Mouse (Mus musculus): ENCODE results near the gene Pla2g6. TPM values are rescaled to one million over a fixed set of nuclear protein-coding genes. Genes with fewer than 3 reads are reported as not detected.
A peak's percentile ranks its signal among the peaks of the same experiment; 100 is the strongest.

The Pla2g6 gene
- polyA plus RNA-seq, 1 experiment from 2014 or later, result 24.0 TPM

GRCm38 (mm10) chr15:79354619-79355018 is 26.4 kb upstream of the Pla2g6 start:
- Histone ChIP-seq H3K36me3 (ENCODE audit: control insufficient read depth, insufficient read depth, low read length) (no peaks in the 10 kb centered on the region), H3K4me1 (ENCODE audit: control insufficient read depth, insufficient read depth, low read length) (peaks cover 6% of the 10 kb centered on the region), H3K27me3 (ENCODE audit: control insufficient read depth, insufficient read depth, low read length) (peaks cover 3% of the 10 kb centered on the region; the same call in 1 of the 2 replicates), H3K9me3 (ENCODE audit: control insufficient read depth, low read length) (no peaks in the 10 kb centered on the region), H3K4me2 (ENCODE audit: low read depth, low read length) (no peak overlapping the region), H3K4me3 (ENCODE audit: low read depth, low read length) (no peak overlapping the region), H3K9ac (replicated peaks; ENCODE audit: low read depth, low read length) (no peak overlapping the region), H3K27ac (ENCODE audit: low read depth, low read length) (no peak overlapping the region)
- 80% methylated on average over 4 of the region's 4 CpGs for WGBS
- ATAC-seq (ENCODE audit: low read depth), result no peak

GRCm38 (mm10) chr15:79353690-79354305 is 25.6 kb upstream of the Pla2g6 start:
- ATAC-seq (ENCODE audit: low read depth), result no peak
- WGBS, result 94% methylated on average over 5 of the region's 5 CpGs
- no peak overlapping the region for H3K9ac ChIP-seq (replicated peaks; ENCODE audit: low read depth, low read length)
- no peak overlapping the region for H3K4me3 ChIP-seq (ENCODE audit: low read depth, low read length)
- peaks cover 3% of the 10 kb centered on the region; the same call in 1 of the 2 replicates for H3K27me3 ChIP-seq (ENCODE audit: control insufficient read depth, insufficient read depth, low read length)
- no peak overlapping the region for H3K4me2 ChIP-seq (ENCODE audit: low read depth, low read length)
- no peak overlapping the region for H3K27ac ChIP-seq (ENCODE audit: low read depth, low read length)
- H3K4me1 ChIP-seq (ENCODE audit: control insufficient read depth, insufficient read depth, low read length), result peaks cover 6% of the 10 kb centered on the region
- H3K9me3 ChIP-seq (ENCODE audit: control insufficient read depth, low read length), result no peaks in the 10 kb centered on the region
- H3K36me3 ChIP-seq (ENCODE audit: control insufficient read depth, insufficient read depth, low read length), result no peaks in the 10 kb centered on the region

DNA sequence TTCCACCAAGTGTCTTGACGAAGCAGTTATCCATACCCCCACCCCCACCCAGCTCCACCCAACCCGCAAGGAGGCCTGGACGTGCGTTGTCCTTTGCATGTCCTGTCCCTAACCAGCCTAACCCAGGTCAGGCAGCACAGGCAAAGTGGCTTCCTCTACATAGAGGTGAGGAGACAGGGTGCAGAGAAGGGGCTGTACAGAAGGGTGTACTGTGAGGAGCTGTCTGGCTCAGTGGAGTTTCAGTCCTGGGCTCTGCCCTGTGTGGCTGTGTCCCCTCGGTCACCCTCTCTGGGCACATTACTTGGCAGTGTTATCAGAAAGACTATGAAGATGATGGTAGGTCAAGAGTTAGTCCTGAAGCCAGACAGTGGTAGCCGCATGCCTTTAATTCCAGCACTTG is 24.3 kb upstream of the Pla2g6 start:
- Histone ChIP-seq H3K4me2 (ENCODE audit: low read depth, low read length) (no peak overlapping the region), H3K4me3 (ENCODE audit: low read depth, low read length) (no peak overlapping the region), H3K9ac (replicated peaks; ENCODE audit: low read depth, low read length) (no peak overlapping the region), H3K36me3 (ENCODE audit: control insufficient read depth, insufficient read depth, low read length) (no peaks in the 10 kb centered on the region), H3K27me3 (ENCODE audit: control insufficient read depth, insufficient read depth, low read length) (peaks cover 3% of the 10 kb centered on the region; the same call in 1 of the 2 replicates), H3K9me3 (ENCODE audit: control insufficient read depth, low read length) (no peaks in the 10 kb centered on the region), H3K27ac (ENCODE audit: low read depth, low read length) (no peak overlapping the region), H3K4me1 (ENCODE audit: control insufficient read depth, insufficient read depth, low read length) (peaks cover 12% of the 10 kb centered on the region)
- ATAC-seq (ENCODE audit: low read depth), result no peak
- WGBS, result 88% methylated on average over 6 of the region's 6 CpGs

DNA sequence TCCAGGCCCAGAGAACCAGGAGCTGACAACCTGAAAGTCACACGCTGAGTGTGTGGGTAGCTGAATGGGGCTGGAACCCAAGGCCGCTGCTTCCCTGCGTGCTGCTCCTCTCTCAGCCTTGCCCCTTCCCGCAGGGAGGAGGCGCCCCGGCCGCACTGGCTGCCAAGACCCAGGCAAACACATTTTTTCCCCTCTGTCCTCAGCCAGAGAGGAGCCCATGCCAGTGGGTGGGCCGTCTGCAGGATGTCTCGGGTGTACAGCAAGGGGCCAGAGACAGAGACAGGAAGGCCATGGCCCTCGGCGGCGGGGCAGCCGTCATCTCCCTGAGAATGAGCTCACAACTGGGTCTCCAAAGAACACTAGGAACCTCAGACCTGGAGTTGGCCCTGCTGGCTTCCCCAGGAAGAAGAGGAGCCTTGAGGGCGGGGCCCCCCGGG is 23.2 kb upstream of the Pla2g6 start:
- Histone ChIP-seq H3K9ac (replicated peaks; ENCODE audit: low read depth, low read length) (no peak overlapping the region), H3K36me3 (ENCODE audit: control insufficient read depth, insufficient read depth, low read length) (no peaks in the 10 kb centered on the region), H3K9me3 (ENCODE audit: control insufficient read depth, low read length) (no peaks in the 10 kb centered on the region), H3K27ac (ENCODE audit: low read depth, low read length) (no peak overlapping the region), H3K4me1 (ENCODE audit: control insufficient read depth, insufficient read depth, low read length) (0 out of 2 replicates have a peak, but pooled peaks cover 5% of the 10 kb centered on the region), H3K4me3 (ENCODE audit: low read depth, low read length) (no peak overlapping the region), H3K27me3 (ENCODE audit: control insufficient read depth, insufficient read depth, low read length) (peaks cover 3% of the 10 kb centered on the region; the same call in 1 of the 2 replicates), H3K4me2 (ENCODE audit: low read depth, low read length) (no peak overlapping the region)
- 47% methylated on average over 15 of the region's 15 CpGs for WGBS
- no peak for ATAC-seq (ENCODE audit: low read depth)

- 93% methylated on average over 4 of the region's 4 CpGs for WGBS
- H3K27ac ChIP-seq (ENCODE audit: low read depth, low read length), result no peak overlapping the region
- H3K9me3 ChIP-seq (ENCODE audit: control insufficient read depth, low read length), result no peaks in the 10 kb centered on the region
- H3K36me3 ChIP-seq (ENCODE audit: control insufficient read depth, insufficient read depth, low read length), result no peaks in the 10 kb centered on the region
- no peak for ATAC-seq (ENCODE audit: low read depth)
- H3K4me2 ChIP-seq (ENCODE audit: low read depth, low read length), result no peak overlapping the region
- no peak overlapping the region for H3K9ac ChIP-seq (replicated peaks; ENCODE audit: low read depth, low read length)
- H3K4me1 ChIP-seq (ENCODE audit: control insufficient read depth, insufficient read depth, low read length), result 0 out of 2 replicates have a peak, but pooled peaks cover 5% of the 10 kb centered on the region
- H3K27me3 ChIP-seq (ENCODE audit: control insufficient read depth, insufficient read depth, low read length), result no peaks in the 10 kb centered on the region; the same call in 1 of the 2 replicates
- no peak overlapping the region for H3K4me3 ChIP-seq (ENCODE audit: low read depth, low read length)
These were observed 22.7 kb upstream of the Pla2g6 start for GRCm38 (mm10) chr15:79350866-79351265.

- Histone ChIP-seq H3K36me3 (ENCODE audit: control insufficient read depth, insufficient read depth, low read length) (no peaks in the 10 kb centered on the region), H3K9me3 (ENCODE audit: control insufficient read depth, low read length) (no peaks in the 10 kb centered on the region), H3K4me1 (ENCODE audit: control insufficient read depth, insufficient read depth, low read length) (0 out of 2 replicates have a peak, but pooled peaks cover 5% of the 10 kb centered on the region), H3K27ac (ENCODE audit: low read depth, low read length) (no peak overlapping the region), H3K9ac (replicated peaks; ENCODE audit: low read depth, low read length) (peak overlapping the region; percentile 63; the same call in 1 of the 2 replicates), H3K27me3 (ENCODE audit: control insufficient read depth, insufficient read depth, low read length) (no peaks in the 10 kb centered on the region), H3K4me2 (ENCODE audit: low read depth, low read length) (peak overlapping the region; percentile 96), H3K4me3 (ENCODE audit: low read depth, low read length) (peak overlapping the region; percentile 81; the same call in 1 of the 2 replicates)
- WGBS, result 77% methylated on average over 8 of the region's 8 CpGs
- no peak for ATAC-seq (ENCODE audit: low read depth)
These were observed 20.5 kb upstream of the Pla2g6 start for GRCm38 (mm10) chr15:79348651-79349050.

DNA sequence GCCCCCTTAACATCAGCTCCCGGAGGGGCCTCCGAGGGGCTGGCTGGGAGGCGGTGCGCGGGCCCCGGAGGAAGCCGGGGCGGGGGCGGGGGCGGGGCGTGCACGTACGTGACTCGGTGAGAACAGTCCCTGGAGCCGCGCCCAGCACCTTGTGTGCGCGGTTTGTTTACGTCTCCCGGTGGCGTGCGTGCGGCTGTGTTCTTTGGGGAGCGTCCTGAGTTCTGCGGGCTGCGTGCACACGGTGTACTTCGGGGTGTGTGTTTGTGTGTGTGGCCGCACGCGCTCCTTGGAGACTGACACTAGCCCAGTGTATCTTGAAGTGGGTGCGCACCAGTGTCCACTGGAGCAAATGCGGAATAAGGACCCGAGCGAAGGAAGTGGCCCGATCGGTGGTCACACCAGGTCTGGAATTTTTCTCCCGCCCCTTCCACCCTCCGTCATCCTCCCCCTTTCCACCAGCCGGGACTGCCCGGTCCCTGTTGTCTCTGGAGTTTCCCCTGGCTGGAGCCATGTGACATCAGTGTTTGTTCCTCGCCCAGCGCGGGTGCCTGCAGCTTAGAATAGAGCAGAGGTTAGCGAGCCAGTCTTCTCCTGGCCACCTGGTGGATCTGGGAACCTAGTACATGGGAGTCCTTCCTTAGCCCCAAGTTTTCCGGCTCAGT is 19.8 kb upstream of the Pla2g6 start:
- Histone ChIP-seq H3K27me3 (ENCODE audit: control insufficient read depth, insufficient read depth, low read length) (no peaks in the 10 kb centered on the region), H3K27ac (ENCODE audit: low read depth, low read length) (peak overlapping the region; percentile 61), H3K4me3 (ENCODE audit: low read depth, low read length) (peak overlapping the region; percentile 81), H3K36me3 (ENCODE audit: control insufficient read depth, insufficient read depth, low read length) (no peaks in the 10 kb centered on the region), H3K4me1 (ENCODE audit: control insufficient read depth, insufficient read depth, low read length) (0 out of 2 replicates have a peak, but pooled peaks cover 5% of the 10 kb centered on the region), H3K9me3 (ENCODE audit: control insufficient read depth, low read length) (no peaks in the 10 kb centered on the region), H3K4me2 (ENCODE audit: low read depth, low read length) (peak overlapping the region; percentile 96), H3K9ac (replicated peaks; ENCODE audit: low read depth, low read length) (peak overlapping the region; percentile 63)
- ATAC-seq (ENCODE audit: low read depth), result peak; percentile 57
- WGBS, result under 1% methylated on average over 46 of the region's 46 CpGs

DNA sequence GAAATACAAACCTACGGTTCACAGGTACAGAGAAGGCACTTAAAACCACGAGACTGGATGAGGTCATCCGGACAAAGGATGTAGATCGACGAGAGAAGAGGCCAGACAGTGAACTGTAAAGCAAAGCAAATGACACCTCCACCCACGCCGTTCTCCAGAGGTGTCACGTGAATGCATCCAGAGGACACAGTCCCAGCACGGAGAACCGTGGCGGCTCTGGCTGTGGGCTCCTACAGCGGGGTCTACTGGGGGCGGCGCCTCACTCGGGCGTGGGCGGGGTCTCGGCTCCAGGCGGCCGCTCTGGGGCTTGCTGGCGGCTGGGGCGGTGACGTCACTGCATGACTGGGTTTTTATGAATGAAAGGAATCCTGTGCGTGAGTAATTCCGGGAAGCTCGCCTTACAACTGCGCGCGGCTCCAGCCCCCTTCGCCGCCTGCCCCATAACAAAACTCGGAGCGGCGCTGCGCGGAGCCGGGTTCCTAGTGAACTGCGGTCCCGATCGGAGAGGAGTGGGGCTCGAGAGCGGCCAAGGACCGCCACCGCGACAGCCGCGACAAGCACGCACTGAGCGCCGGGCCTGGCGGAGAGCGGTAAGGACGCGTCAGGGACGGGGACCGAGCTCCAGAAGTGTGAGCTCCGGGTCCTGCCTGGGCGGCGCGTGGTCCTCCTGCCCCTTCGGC is 19.1 kb upstream of the Pla2g6 start:
- Histone ChIP-seq H3K27ac (ENCODE audit: low read depth, low read length) (peak overlapping the region; percentile 61), H3K9me3 (ENCODE audit: control insufficient read depth, low read length) (no peaks in the 10 kb centered on the region), H3K27me3 (ENCODE audit: control insufficient read depth, insufficient read depth, low read length) (no peaks in the 10 kb centered on the region), H3K36me3 (ENCODE audit: control insufficient read depth, insufficient read depth, low read length) (no peaks in the 10 kb centered on the region), H3K4me3 (ENCODE audit: low read depth, low read length) (peak overlapping the region; percentile 81), H3K4me1 (ENCODE audit: control insufficient read depth, insufficient read depth, low read length) (0 out of 2 replicates have a peak, but pooled peaks cover 5% of the 10 kb centered on the region), H3K9ac (replicated peaks; ENCODE audit: low read depth, low read length) (peak overlapping the region; percentile 63), H3K4me2 (ENCODE audit: low read depth, low read length) (peak overlapping the region; percentile 96)
- ATAC-seq (ENCODE audit: low read depth), result peak; percentile 87
- WGBS, result under 1% methylated on average over 61 of the region's 61 CpGs

Data from neural tube, embryonic 14.5 days (tissue).